Mouse (Mus musculus) midbrain, postnatal 0 days (tissue): ENCODE results near the gene Il1rapl2. TPM values are rescaled to one million over a fixed set of nuclear protein-coding genes. Genes with fewer than 3 reads are reported as not detected.

Experiments
- ATAC-seq: fragments of 200-750 bp; cut with Nextera tagmentation; 2 replicates; pipeline ENCODE4 v1.8.0; 2017; ENCODE audit warnings: moderate number of reproducible peaks, mild to moderate bottlenecking, moderate TSS enrichment, moderate library complexity; ENCODE audit not compliant: low FRiP score
- DNase-seq: peaks from one replicate; pipeline ENCODE4 v3.0.0-alpha.2; 2015; ENCODE audit warnings: low spot score
- H3K27ac ChIP-seq: fragments of 300-500 bp; sonication (generic); 2 replicates; pipeline ENCODE4 v1.5.1; 2014; ENCODE audit warnings: low read depth, mild to moderate bottlenecking, low read length, mixed read lengths
- H3K27me3 ChIP-seq: fragments of 300-500 bp; sonication (generic); 2 replicates; pipeline ENCODE4 v1.6.1; 2014; ENCODE audit warnings: low read length, control low read depth, mixed read lengths; ENCODE audit not compliant: insufficient read depth
- H3K36me3 ChIP-seq: fragments of 300-500 bp; sonication (generic); 2 replicates; pipeline ENCODE4 v1.6.1; 2014; ENCODE audit warnings: low read length, control low read depth, mixed read lengths; ENCODE audit not compliant: insufficient read depth
- H3K4me1 ChIP-seq: fragments of 300-500 bp; sonication (generic); 2 replicates; pipeline ENCODE4 v1.6.1; 2014; ENCODE audit warnings: mild to moderate bottlenecking, control low read depth, antibody characterized with exemption, low read length, mixed read lengths; ENCODE audit not compliant: insufficient read depth
- H3K4me2 ChIP-seq: fragments of 300-500 bp; sonication (generic); 2 replicates; pipeline ENCODE4 v1.6.1; 2014; ENCODE audit warnings: low read depth, mild to moderate bottlenecking, low read length, mixed read lengths; ENCODE audit not compliant: poor library complexity, severe bottlenecking
- H3K4me3 ChIP-seq: fragments of 300-500 bp; sonication (generic); 2 replicates; pipeline ENCODE4 v1.5.1; 2014; ENCODE audit warnings: low read depth, mild to moderate bottlenecking, low read length, moderate library complexity
- H3K9ac ChIP-seq: fragments of 300-500 bp; sonication (generic); replicated peaks from 2 replicates; pipeline ENCODE4 v1.6.1; 2014; ENCODE audit warnings: mild to moderate bottlenecking, low read length, moderate library complexity, mixed read lengths; ENCODE audit not compliant: poor library complexity, severe bottlenecking
- H3K9me3 ChIP-seq: fragments of 300-500 bp; sonication (generic); 2 replicates; pipeline ENCODE4 v1.6.1; 2016; ENCODE audit warnings: low read length, control low read depth
- CTCF ChIP-seq: IDR thresholded peaks from 2 replicates; pipeline ENCODE4 v1.5.1; 2016; ENCODE audit warnings: antibody characterized with exemption, mild to moderate bottlenecking
- WGBS: fragments of 180-500 bp; shearing (Covaris S2); extraction: QIAGEN DNeasy Blood & Tissue Kit; methylation state at CpG from one replicate; pipeline ENCODE4 v1.1.7; 2014; 5-methylcytosine and 5-hydroxymethylcytosine counted together
- polyA plus RNA-seq: library from polyadenylated mRNA; unstranded; fragments of >200 nt; fragmentation: Nextera tagmentation; extraction: Ambion mirVana; gene quantifications from 2 replicates; pipeline ENCODE4 v1.2.1, GENCODE M21; 2015
- total RNA-seq: library from RNA; depleted of rRNA; stranded (reverse); fragments of >200 nt; gene quantifications from 2 replicates; pipeline ENCODE4 v1.2.3, GENCODE M21; 2014

The Il1rapl2 gene
- total and polyA plus RNA-seq, 2 experiments from 2014 or later = 5.9 to 7.1 TPM

- no peak overlapping the region for H3K27ac ChIP-seq
- TF ChIP-seq CTCF = no peak
- no peak for DNase-seq
- H3K36me3 ChIP-seq = no peaks in the 10 kb centered on the region
- no peak for ATAC-seq
- no peaks in the 10 kb centered on the region for H3K27me3 ChIP-seq
- no peak overlapping the region for H3K4me2 ChIP-seq
- H3K9ac ChIP-seq = no peak overlapping the region
- no peak overlapping the region for H3K4me3 ChIP-seq
- no peaks in the 10 kb centered on the region for H3K4me1 ChIP-seq
- H3K9me3 ChIP-seq = no peaks in the 10 kb centered on the region
- 76% methylated on average over 1 of the region's 1 CpGs for WGBS
Measured at GRCm38 (mm10) chrX:137687974-137688373, 117.6 kb downstream of the Il1rapl2 start.

GRCm38 (mm10) chrX:137700006-137700405 lies 129.6 kb downstream of the Il1rapl2 start:
- Histone ChIP-seq H3K4me1 (no peaks in the 10 kb centered on the region), H3K27me3 (no peaks in the 10 kb centered on the region), H3K27ac (no peak overlapping the region), H3K36me3 (no peaks in the 10 kb centered on the region), H3K4me3 (no peak overlapping the region), H3K9ac (no peak overlapping the region), H3K9me3 (no peaks in the 10 kb centered on the region), H3K4me2 (no peak overlapping the region)
- TF ChIP-seq CTCF = no peak
- no peak for DNase-seq
- 82% methylated on average over 2 of the region's 2 CpGs for WGBS
- ATAC-seq = no peak

GRCm38 (mm10) chrX:137755537-137755936 lies 185.1 kb downstream of the Il1rapl2 start:
- H3K27ac ChIP-seq = no peak overlapping the region
- ATAC-seq (no peak), DNase-seq (no peak)
- H3K4me3 ChIP-seq = no peak overlapping the region
- H3K36me3 ChIP-seq = no peaks in the 10 kb centered on the region
- no peak overlapping the region for H3K4me2 ChIP-seq
- no peak overlapping the region for H3K9ac ChIP-seq
- H3K4me1 ChIP-seq = no peaks in the 10 kb centered on the region
- WGBS = 57% methylated on average over 3 of the region's 3 CpGs
- TF ChIP-seq CTCF = no peak
- no peaks in the 10 kb centered on the region for H3K9me3 ChIP-seq
- no peaks in the 10 kb centered on the region for H3K27me3 ChIP-seq

GRCm38 (mm10) chrX:137805484-137806200 lies 235.2 kb downstream of the Il1rapl2 start:
- Histone ChIP-seq H3K9me3 (no peaks in the 10 kb centered on the region), H3K9ac (no peak overlapping the region), H3K4me3 (no peak overlapping the region), H3K27ac (no peak overlapping the region), H3K27me3 (no peaks in the 10 kb centered on the region), H3K36me3 (no peaks in the 10 kb centered on the region), H3K4me2 (no peak overlapping the region), H3K4me1 (no peaks in the 10 kb centered on the region)
- 50% methylated on average over 6 of the region's 6 CpGs for WGBS
- ATAC-seq (no peak), DNase-seq (peak; percentile 44)
- TF ChIP-seq CTCF = peak; percentile 6; the same call in 1 of the 2 replicates

DNA sequence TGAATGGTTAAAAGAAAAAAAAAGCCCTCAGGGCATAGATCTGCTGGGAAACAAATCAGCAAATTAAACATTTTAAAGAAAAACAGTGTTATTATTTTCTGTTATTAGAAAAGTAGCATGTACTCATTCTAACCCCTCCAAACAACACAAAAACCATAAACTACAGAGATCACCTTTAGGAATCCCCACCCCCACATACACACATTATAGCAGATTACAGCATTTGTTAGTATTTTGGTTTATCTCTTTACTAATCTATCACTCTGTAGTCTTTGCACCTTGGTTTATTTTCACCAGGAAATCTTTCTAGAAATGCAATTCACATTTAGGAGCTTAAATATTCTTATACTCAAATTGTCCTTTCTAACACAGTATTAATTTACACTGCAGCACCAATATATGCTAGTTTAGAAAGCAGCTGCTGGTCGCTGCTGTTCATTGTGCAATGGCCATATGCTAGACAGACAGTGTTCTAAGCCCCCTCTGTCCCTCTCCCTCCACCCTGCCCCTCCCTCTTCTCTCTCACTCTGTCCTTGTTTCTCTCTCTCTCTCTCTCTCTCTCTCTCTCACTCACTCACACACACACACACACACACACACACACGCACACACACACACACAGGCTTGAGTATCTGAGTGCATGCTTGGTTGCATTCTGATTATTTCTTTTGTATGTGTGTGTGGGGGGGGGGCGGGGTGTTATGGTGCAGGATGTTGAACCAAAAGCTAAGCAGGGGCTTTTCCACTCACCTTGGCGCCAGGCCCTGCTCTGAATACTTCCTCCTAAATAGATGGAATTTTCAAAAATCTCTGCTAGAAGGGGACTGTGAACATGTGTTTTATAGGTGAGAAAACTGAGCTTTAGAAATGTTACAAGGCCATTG lies 236.1 kb downstream of the Il1rapl2 start:
- H3K27me3 ChIP-seq = no peaks in the 10 kb centered on the region
- H3K4me3 ChIP-seq = no peak overlapping the region
- H3K4me1 ChIP-seq = no peaks in the 10 kb centered on the region
- H3K27ac ChIP-seq = no peak overlapping the region
- H3K9ac ChIP-seq = no peak overlapping the region
- no peaks in the 10 kb centered on the region for H3K9me3 ChIP-seq
- H3K36me3 ChIP-seq = no peaks in the 10 kb centered on the region
- H3K4me2 ChIP-seq = no peak overlapping the region
- no peak for TF ChIP-seq CTCF
- peak; percentile 17 for DNase-seq
- WGBS = 49% methylated on average over 4 of the region's 4 CpGs
- no peak for ATAC-seq

- ATAC-seq (no peak), DNase-seq (peak; percentile 3)
- Histone ChIP-seq H3K4me3 (no peak overlapping the region), H3K27me3 (no peaks in the 10 kb centered on the region), H3K36me3 (no peaks in the 10 kb centered on the region), H3K27ac (no peak overlapping the region), H3K4me1 (no peaks in the 10 kb centered on the region), H3K9me3 (no peaks in the 10 kb centered on the region), H3K9ac (no peak overlapping the region), H3K4me2 (no peak overlapping the region)
- WGBS = 66% methylated on average over 3 of the region's 3 CpGs
- no peak for TF ChIP-seq CTCF
Measured at GRCm38 (mm10) chrX:137809526-137809925, 239.1 kb downstream of the Il1rapl2 start.
